Mouse (Mus musculus) olfactory bulb, adult 2 months (tissue): ENCODE data around the gene Amdhd2.

Experiments
- CTCF ChIP-seq: fragments of 200-500 bp; IDR thresholded peaks from 2 replicates; pipeline ENCODE4 v1.5.1; 2012; ENCODE audit warnings: low read depth, mild to moderate bottlenecking, low read length, moderate library complexity; ENCODE audit not compliant: insufficient read depth
- POLR2A ChIP-seq: fragments of 200-500 bp; IDR thresholded peaks from 2 replicates; pipeline ENCODE4 v1.6.1; 2012; ENCODE audit warnings: mild to moderate bottlenecking, low read depth, low read length, moderate library complexity; ENCODE audit not compliant: insufficient read depth

DNA sequence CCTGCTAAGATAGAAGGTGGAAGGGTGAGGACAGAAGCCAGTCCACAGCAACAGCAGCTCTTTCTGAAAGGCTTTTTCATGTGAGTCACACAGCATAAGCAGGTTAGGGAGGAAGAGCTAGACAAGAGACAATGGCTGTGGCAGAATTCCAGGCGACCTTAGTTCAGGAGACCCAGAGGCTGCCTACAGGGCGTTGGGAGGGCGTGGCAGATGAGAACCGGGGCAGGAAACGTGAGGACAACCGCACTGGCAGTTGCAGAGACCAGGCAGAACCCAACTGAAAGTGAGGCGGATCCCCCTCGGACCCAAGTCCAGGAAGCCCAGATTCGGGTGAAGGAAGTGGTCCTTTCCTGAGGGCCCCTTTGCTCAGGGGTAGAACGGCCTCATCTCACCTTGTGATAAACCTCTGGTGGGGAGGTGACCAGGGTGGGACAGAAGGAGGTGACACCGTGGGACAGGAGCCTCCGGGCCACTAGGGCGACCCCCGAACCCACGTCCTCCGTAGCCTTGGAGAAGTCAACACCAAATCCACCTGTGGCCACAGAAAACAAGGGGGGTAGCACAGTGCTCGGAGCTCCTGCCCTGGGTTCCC lies 886 bp downstream of the Amdhd2 start:
- TF ChIP-seq CTCF (no peak), POLR2A (no peak)
